Comparison of ENCODE assay signal across 9 mouse cellular contexts in the genomic region with DNA sequence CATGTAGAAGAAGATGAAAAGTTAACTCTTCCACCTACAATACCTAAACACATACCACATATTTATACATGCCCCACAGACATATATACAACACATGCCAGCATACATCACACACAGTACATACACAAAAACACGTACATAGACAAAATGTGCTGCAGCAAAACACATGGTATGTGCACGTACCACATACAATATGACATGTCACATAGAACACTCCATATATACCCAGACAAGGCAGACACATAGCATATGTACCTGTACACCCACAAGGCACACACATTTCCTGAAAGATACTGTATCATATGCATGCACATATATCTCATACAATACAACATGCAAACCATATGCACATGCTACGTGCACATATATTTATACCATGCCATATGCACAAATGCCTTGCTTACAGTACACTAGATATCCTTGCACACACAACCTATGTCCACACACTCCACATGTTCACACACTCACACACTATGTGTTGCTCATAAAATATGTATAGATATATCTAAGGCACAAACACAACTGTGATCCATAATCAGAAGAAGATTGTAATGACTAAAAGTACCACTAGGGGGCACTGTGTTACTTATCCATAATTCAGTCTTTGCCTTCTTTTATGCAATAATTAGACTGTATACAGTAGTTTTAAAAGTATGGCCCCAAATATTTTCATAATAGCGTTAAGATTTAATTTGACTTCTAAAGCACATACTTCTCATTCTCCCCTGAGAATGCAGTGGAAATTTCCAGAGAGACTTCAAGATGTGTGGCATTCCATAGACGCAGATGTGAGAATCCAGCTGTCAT. TPM values are rescaled to one million over a fixed set of nuclear protein-coding genes. Genes with fewer than 3 reads are reported as not detected.
DNase-seq lines count a peak whose midpoint lies in the region; ATAC-seq and TF ChIP-seq lines count a peak whose summit lies in the region.
"Had no signal": no experiment of that assay in that cellular context is flagged by ENCODE, and none has a peak within 500 bp of the region (broad histone marks: within the 10 kb centered on the region; RNA-seq: fewer than 3 reads in every experiment).

No protein-coding gene starts in this region.

- no peaks in the 10 kb centered on the region for H3K4me1 ChIP-seq in intestine, postnatal 0 days (replicated peaks; ENCODE audit: control insufficient read depth, insufficient read depth, low read length)
- H3K4me1 ChIP-seq in intestine, embryonic 15.5 days (replicated peaks) = no peaks in the 10 kb centered on the region
- H3K4me1 ChIP-seq in CH12.LX (ENCODE audit: control insufficient read depth in 1 of 2, insufficient read depth in 2 of 2) = peaks cover 4 to 6% of the 10 kb centered on the region in 2 experiments; a peak in 2 of 4 replicates
- H3K4me1 ChIP-seq in hindbrain, postnatal 0 days (ENCODE audit: insufficient read depth, low read length) = no peaks in the 10 kb centered on the region

- H3K79me2 ChIP-seq in CH12.LX (replicated peaks; ENCODE audit: control insufficient read depth, extremely low read depth, insufficient read depth, poor library complexity, severe bottlenecking) = no peaks in the 10 kb centered on the region

- H3K27ac ChIP-seq in intestine, postnatal 0 days (ENCODE audit: low read depth, low read length) = no peak overlapping the region
- no peak overlapping the region for H3K27ac ChIP-seq in intestine, embryonic 15.5 days
- no peak overlapping the region for H3K27ac ChIP-seq in CH12.LX (ENCODE audit: insufficient read depth, low read depth)
- no peak overlapping the region for H3K27ac ChIP-seq in hindbrain, postnatal 0 days

- TF ChIP-seq CTCF in intestine, postnatal 0 days (IDR thresholded peaks at IDR 0.05; ENCODE audit: low read depth) = peak; percentile 77
- TF ChIP-seq CTCF in CH12.LX (conservative IDR thresholded peaks at IDR 0.05 in 1 of 2, IDR thresholded peaks at IDR 0.05 in 1 of 2; ENCODE audit: low read depth in 2 of 2, low read length in 2 of 2) = peak; percentile 53 to 77
- TF ChIP-seq CTCF in hindbrain, postnatal 0 days (IDR thresholded peaks at IDR 0.05; ENCODE audit: low read depth) = peak; percentile 82

- peak; percentile 59 for DNase-seq in CH12.LX (ENCODE audit: extremely low read depth)
- peak; percentile 40 for DNase-seq in R1 (ENCODE audit: low read depth, low spot score)
- DNase-seq in hindbrain, postnatal 0 days (ENCODE audit: low spot score) = peak; percentile 82
- no peak for DNase-seq in urinary bladder, postnatal 4 days (ENCODE audit: low spot score in 2 of 2)
- no peak for DNase-seq in adrenal gland, adult 8-10 months
- DNase-seq in yolk sac, embryonic 10.5 days (ENCODE audit: low spot score) = no peak
- DNase-seq: lung, postnatal 14 days had no signal

- H3K27me3 ChIP-seq in intestine, postnatal 0 days (replicated peaks; ENCODE audit: control insufficient read depth, insufficient read depth, low read length) = no peaks in the 10 kb centered on the region
- H3K27me3 ChIP-seq in intestine, embryonic 15.5 days (replicated peaks) = no peaks in the 10 kb centered on the region
- H3K27me3 ChIP-seq in CH12.LX (replicated peaks) = no peaks in the 10 kb centered on the region
- no peaks in the 10 kb centered on the region for H3K27me3 ChIP-seq in hindbrain, postnatal 0 days (ENCODE audit: insufficient read depth, low read length)

- H3K4me2 ChIP-seq in intestine, postnatal 0 days (replicated peaks; ENCODE audit: low read depth) = no peak overlapping the region
- no peak overlapping the region for H3K4me2 ChIP-seq in intestine, embryonic 15.5 days (replicated peaks)
- H3K4me2 ChIP-seq in CH12.LX (ENCODE audit: insufficient read depth, low read depth, poor library complexity, severe bottlenecking) = no peak overlapping the region
- no peak overlapping the region for H3K4me2 ChIP-seq in hindbrain, postnatal 0 days (ENCODE audit: low read depth, low read length)

- TF ChIP-seq EP300 in CH12.LX (IDR thresholded peaks at IDR 0.05; ENCODE audit: low read length) = no peak

- TF ChIP-seq POLR2A in CH12.LX (IDR thresholded peaks at IDR 0.05; ENCODE audit: low read depth, low read length) = no peak

- WGBS in intestine, postnatal 0 days = 68% methylated on average over 5 of the region's 5 CpGs
- 67% methylated on average over 5 of the region's 5 CpGs for WGBS in intestine, embryonic 15.5 days
- WGBS in hindbrain, postnatal 0 days = 70% methylated on average over 5 of the region's 5 CpGs

- H3K9me3 ChIP-seq in intestine, postnatal 0 days (ENCODE audit: control insufficient read depth) = no peaks in the 10 kb centered on the region
- no peaks in the 10 kb centered on the region for H3K9me3 ChIP-seq in intestine, embryonic 15.5 days
- no peaks in the 10 kb centered on the region for H3K9me3 ChIP-seq in CH12.LX (replicated peaks; ENCODE audit: low read length)
- no peaks in the 10 kb centered on the region for H3K9me3 ChIP-seq in hindbrain, postnatal 0 days (ENCODE audit: low read length)

- dilution Hi-C loops in CH12.LX (cut with MboI; ENCODE audit: extremely low pct_ligation_motif_present, extremely low pct_unique_long_range_greater_than_20kb, low sequenced_read_pairs) = no loop called here

- no peak overlapping the region for H3K4me3 ChIP-seq in intestine, postnatal 0 days (ENCODE audit: low read depth, low read length)
- H3K4me3 ChIP-seq in intestine, embryonic 15.5 days (replicated peaks) = no peak overlapping the region
- no peak overlapping the region for H3K4me3 ChIP-seq in CH12.LX (replicated peaks in 1 of 3; ENCODE audit: low read depth in 2 of 3, low read length in 2 of 3, poor library complexity in 1 of 3)
- H3K4me3 ChIP-seq in hindbrain, postnatal 0 days (ENCODE audit: low read length) = no peak overlapping the region

- TF ChIP-seq RAD21 in CH12.LX (IDR thresholded peaks at IDR 0.05; ENCODE audit: low read depth, low read length) = peak; percentile 87

- no peaks in the 10 kb centered on the region for H3K36me3 ChIP-seq in intestine, postnatal 0 days (ENCODE audit: control insufficient read depth, insufficient read depth)
- no peaks in the 10 kb centered on the region for H3K36me3 ChIP-seq in intestine, embryonic 15.5 days
- no peaks in the 10 kb centered on the region for H3K36me3 ChIP-seq in CH12.LX (replicated peaks in 1 of 2; ENCODE audit: control insufficient read depth in 1 of 2, insufficient read depth in 1 of 2, low read length in 1 of 2)
- H3K36me3 ChIP-seq in hindbrain, postnatal 0 days (ENCODE audit: insufficient read depth, low read length) = no peaks in the 10 kb centered on the region

- in situ Hi-C loops in CH12.LX (cut with MboI; ENCODE audit: low pct_ligation_motif_present, low pct_unique_long_range_greater_than_20kb, low sequenced_read_pairs) = no loop called here

- no peak overlapping the region for H3K9ac ChIP-seq in intestine, postnatal 0 days (ENCODE audit: low read depth, low read length)
- H3K9ac ChIP-seq in intestine, embryonic 15.5 days = no peak overlapping the region
- no peak overlapping the region for H3K9ac ChIP-seq in CH12.LX (ENCODE audit: insufficient read depth, low read depth)
- H3K9ac ChIP-seq in hindbrain, postnatal 0 days (replicated peaks; ENCODE audit: low read length) = no peak overlapping the region

- ATAC-seq in intestine, postnatal 0 days = no peak
- no peak for ATAC-seq in intestine, embryonic 15.5 days
- ATAC-seq in hindbrain, postnatal 0 days = no peak

TF ChIP-seq in CH12.LX, 34 proteins besides CTCF, POLR2A, EP300 and RAD21:
- TF ChIP-seq SMC3 (IDR thresholded peaks at IDR 0.05; ENCODE audit: low read depth, low read length) = peak; percentile 54
- no peak for TF ChIP-seq JUND (conservative IDR thresholded peaks at IDR 0.05; ENCODE audit: low read depth, low read length)

RNA-seq across cellular contexts. Expression of a gene that starts 12.5 kb away (rescaled TPM):
- polyA plus RNA-seq in intestine, postnatal 0 days (2015; fragmentation: Nextera tagmentation; extraction: Ambion mirVana) = 19.1 and 21.1 TPM in 2 replicates
- 19.9 and 22.0 TPM in 2 replicates for polyA plus RNA-seq in intestine, embryonic 15.5 days (2015; fragmentation: Nextera tagmentation; extraction: Ambion mirVana)
- total RNA-seq in CH12.LX (2012; rRNA removed) = 11.0 and 15.8 TPM in 2 replicates
- 17.8 and 18.0 TPM in 2 replicates for total RNA-seq in CH12.LX (2014; rRNA removed)
- polyA plus RNA-seq in CH12.LX (2012; ENCODE audit: insufficient read length, low read depth) = 21.3 and 24.5 TPM in 2 replicates
- total RNA-seq in hindbrain, postnatal 0 days (2014; rRNA removed) = 12.3 and 15.1 TPM in 2 replicates
- 17.6 and 19.8 TPM in 2 replicates for polyA plus RNA-seq in hindbrain, postnatal 0 days (2015; fragmentation: Nextera tagmentation; extraction: Ambion mirVana)
- total RNA-seq in adrenal gland, adult 8-10 months (2022) = 10 to 100 TPM; 41.9 to 56.9 (median 49.4) TPM

Comparison
In these comparisons a context has a peak if more than half of its experiments do, and no peak if none do; other contexts are left out.
1. DNase-seq: peak in CH12.LX (single experiment), R1 (single experiment) and hindbrain, postnatal 0 days (single experiment); none in urinary bladder, postnatal 4 days (0 of 2), adrenal gland, adult 8-10 months (single experiment) and yolk sac, embryonic 10.5 days (single experiment).
2. Peak in every context shown above with its lines, with median percentiles within 50 percentile points of each other: CTCF ChIP-seq.